Mouse (Mus musculus) thymus, adult 2 months (tissue): ENCODE results near the gene Trit1. TPM values are rescaled to one million over a fixed set of nuclear protein-coding genes. Genes with fewer than 3 reads are reported as not detected.

ENCODE experiments used
- DNase-seq: peaks from one replicate; pipeline ENCODE4 v3.0.0; 2021
- H3K27ac ChIP-seq: fragments of 200-500 bp; 2 replicates; pipeline ENCODE4 v1.5.1; 2012; ENCODE audit warnings: low read length, control low read depth; ENCODE audit not compliant: control insufficient read depth, insufficient read depth
- H3K27me3 ChIP-seq: fragments of 200-500 bp; 2 replicates; pipeline ENCODE4 v1.6.1; 2012; ENCODE audit warnings: mild to moderate bottlenecking, low read length, moderate library complexity, mixed read lengths; ENCODE audit not compliant: control insufficient read depth, insufficient read depth
- H3K36me3 ChIP-seq: fragments of 200-500 bp; 2 replicates; pipeline ENCODE4 v1.6.1; 2012; ENCODE audit warnings: mild to moderate bottlenecking, low read length, moderate library complexity; ENCODE audit not compliant: control insufficient read depth, insufficient read depth
- H3K4me1 ChIP-seq: fragments of 200-500 bp; replicated peaks from 2 replicates; pipeline ENCODE4 v1.6.1; 2012; ENCODE audit warnings: low read length; ENCODE audit not compliant: control insufficient read depth, insufficient read depth
- H3K4me3 ChIP-seq: fragments of 200-500 bp; 2 replicates; pipeline ENCODE4 v1.5.1; 2012; ENCODE audit warnings: mild to moderate bottlenecking, low read length, control low read depth, moderate library complexity; ENCODE audit not compliant: control insufficient read depth, insufficient read depth
- CTCF ChIP-seq: fragments of 200-500 bp; IDR thresholded peaks from 2 replicates; pipeline ENCODE4 v1.5.1; 2012; ENCODE audit warnings: mild to moderate bottlenecking, control low read depth, low read length, moderate library complexity, borderline replicate concordance; ENCODE audit not compliant: control insufficient read depth, poor library complexity, insufficient read depth; ENCODE audit errors: extremely low read depth
- POLR2A ChIP-seq: fragments of 200-500 bp; IDR thresholded peaks from 2 replicates; pipeline ENCODE4 v1.6.1; 2012; ENCODE audit warnings: mild to moderate bottlenecking, low read length, control low read depth, moderate library complexity; ENCODE audit not compliant: control insufficient read depth, poor library complexity, insufficient read depth; ENCODE audit errors: extremely low read depth
- WGBS: fragments of 180-500 bp; shearing (Covaris S2); methylation state at CpG from one replicate; pipeline ENCODE4 v1.1.7; 2018; 5-methylcytosine and 5-hydroxymethylcytosine counted together
- polyA plus RNA-seq: library from polyadenylated mRNA; depleted of rRNA; stranded (reverse); fragments of >200 nt; gene quantifications from 2 replicates; pipeline ENCODE4 v1.2.3, GENCODE M21; 2012

The Trit1 gene
- polyA plus RNA-seq, 1 experiment, result 8.3 TPM

DNA sequence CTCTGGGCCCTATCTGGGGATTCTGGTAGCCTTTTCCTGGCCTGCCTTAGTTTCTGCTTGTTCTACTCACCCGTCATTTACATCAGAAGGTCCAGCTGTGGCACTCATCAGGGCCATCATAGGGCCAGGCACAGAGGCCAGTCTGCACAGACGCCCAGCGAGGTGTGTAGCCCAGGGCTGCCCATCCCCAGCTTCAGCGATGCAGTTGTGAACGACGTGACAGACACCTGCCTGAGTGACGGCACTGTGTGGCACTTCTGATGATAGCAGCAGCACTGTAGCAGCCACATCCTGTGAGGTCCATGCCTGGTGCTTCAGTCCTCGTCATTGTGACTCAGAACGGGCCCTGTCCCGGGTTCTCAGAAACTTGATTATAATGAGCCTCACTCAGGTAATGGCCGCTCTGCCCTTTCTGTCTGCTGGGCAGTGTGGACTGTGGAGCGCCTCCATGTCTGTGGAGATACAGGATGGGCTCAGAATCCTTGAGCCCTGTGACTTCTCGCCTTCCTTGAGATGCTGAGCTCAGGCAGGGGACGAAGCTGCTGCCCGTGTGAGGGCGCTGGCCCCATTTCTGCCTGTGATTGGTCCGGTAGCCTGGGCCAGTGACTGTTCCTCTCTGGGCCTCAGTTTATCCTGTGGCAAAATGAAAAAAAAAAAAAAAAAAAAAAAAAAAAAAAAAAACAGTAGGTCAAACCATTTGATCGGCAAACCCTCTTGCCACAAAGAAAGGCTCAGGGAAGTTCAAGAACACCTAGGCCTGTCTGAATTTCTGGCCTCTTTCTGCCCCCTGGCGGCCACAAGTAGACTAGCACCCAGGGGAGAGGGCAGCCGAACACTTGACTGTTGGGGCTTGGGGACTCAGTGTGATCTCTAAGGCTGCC, 66.1 kb downstream of the Trit1 start:
- WGBS, result 82% methylated on average over 20 of the region's 20 CpGs
- Histone ChIP-seq H3K4me3 (no peak overlapping the region), H3K4me1 (no peaks in the 10 kb centered on the region), H3K36me3 (no peaks in the 10 kb centered on the region), H3K27ac (no peak overlapping the region), H3K27me3 (no peaks in the 10 kb centered on the region)
- TF ChIP-seq CTCF (peak; percentile 84; the same call in 1 of the 2 replicates), POLR2A (no peak)
- peak; percentile 63 for DNase-seq

DNA sequence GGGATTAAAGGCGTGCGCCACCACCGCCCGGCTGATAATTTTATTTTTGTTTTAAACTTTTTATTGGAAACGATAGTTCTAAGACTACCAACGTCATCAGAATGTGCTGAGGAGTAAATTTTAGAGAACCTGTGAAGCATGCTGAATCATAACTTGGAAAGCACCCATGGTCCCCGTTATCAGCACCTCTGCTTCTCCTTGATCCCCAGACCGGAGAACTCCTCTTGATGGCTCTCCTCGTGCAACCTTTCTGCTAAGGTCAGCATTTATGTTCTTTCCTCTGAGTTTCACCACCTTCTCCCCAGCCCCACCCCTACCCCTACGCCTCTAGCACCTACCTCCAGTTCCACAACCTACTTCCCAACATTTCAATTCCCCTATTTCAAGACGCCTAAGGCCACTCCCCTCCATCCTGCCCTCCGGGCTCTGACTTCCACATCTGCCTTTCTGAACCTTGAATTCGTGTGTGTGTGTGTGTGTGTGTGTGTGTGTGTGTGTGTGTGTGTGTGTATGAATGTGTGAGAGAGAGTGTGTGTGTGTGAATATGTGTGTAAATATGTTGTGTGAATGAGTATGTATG, 67.0 kb downstream of the Trit1 start:
- Histone ChIP-seq H3K4me3 (no peak overlapping the region), H3K4me1 (no peaks in the 10 kb centered on the region), H3K27ac (no peak overlapping the region), H3K36me3 (no peaks in the 10 kb centered on the region), H3K27me3 (no peaks in the 10 kb centered on the region)
- no peak for DNase-seq
- TF ChIP-seq POLR2A (no peak), CTCF (no peak)
- 60% methylated on average over 13 of the region's 13 CpGs for WGBS

DNA sequence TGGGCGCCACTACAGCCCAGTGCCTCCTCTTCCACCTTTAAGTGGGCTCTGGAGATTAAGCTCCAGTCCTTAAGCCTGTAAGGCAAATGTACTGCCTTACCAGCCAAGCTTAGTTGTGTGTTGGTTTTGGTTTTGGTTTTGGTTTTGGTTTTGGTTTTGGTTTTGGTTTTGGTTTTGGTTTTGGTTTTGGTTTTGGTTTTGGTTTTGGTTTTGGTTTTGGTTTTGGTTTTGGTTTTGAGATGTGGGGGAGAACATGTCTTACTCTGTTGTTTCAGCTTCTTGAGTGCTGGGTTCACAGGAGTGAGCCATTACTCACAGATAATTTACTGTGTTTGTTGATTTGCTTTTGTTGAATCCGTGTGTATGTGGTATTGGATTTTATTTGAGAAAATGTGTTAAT, 68.9 kb downstream of the Trit1 start:
- TF ChIP-seq CTCF (no peak), POLR2A (no peak)
- WGBS, result 94% methylated on average over 2 of the region's 2 CpGs
- H3K36me3 ChIP-seq, result no peaks in the 10 kb centered on the region
- H3K4me1 ChIP-seq, result no peaks in the 10 kb centered on the region
- H3K27me3 ChIP-seq, result no peaks in the 10 kb centered on the region
- H3K27ac ChIP-seq, result no peak overlapping the region
- no peak for DNase-seq
- H3K4me3 ChIP-seq, result no peak overlapping the region

DNA sequence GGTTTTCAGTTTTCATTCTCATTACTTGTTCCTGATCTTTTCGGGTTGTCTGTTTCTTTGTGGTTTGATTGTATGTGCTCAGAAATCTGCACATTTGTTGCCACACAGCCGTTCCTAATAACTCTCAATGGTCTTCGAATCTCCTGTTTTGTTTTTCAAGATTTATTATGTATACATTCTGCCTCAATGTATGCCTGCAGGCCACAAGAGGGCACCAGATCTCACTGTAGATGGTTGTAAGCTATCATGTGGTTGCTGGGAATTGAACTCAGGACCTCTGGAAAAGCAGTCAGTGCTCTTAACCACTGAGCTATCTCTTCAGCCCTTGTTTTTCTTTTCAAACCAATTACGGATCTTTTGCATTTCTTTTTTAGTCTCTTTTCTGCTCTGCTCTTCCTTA, 70.0 kb downstream of the Trit1 start:
- no peaks in the 10 kb centered on the region for H3K27me3 ChIP-seq
- no peak for DNase-seq
- H3K27ac ChIP-seq, result no peak overlapping the region
- no peaks in the 10 kb centered on the region for H3K36me3 ChIP-seq
- 92% methylated on average over 4 of the region's 4 CpGs for WGBS
- no peaks in the 10 kb centered on the region for H3K4me1 ChIP-seq
- no peak overlapping the region for H3K4me3 ChIP-seq
- TF ChIP-seq CTCF (no peak), POLR2A (no peak)

DNA sequence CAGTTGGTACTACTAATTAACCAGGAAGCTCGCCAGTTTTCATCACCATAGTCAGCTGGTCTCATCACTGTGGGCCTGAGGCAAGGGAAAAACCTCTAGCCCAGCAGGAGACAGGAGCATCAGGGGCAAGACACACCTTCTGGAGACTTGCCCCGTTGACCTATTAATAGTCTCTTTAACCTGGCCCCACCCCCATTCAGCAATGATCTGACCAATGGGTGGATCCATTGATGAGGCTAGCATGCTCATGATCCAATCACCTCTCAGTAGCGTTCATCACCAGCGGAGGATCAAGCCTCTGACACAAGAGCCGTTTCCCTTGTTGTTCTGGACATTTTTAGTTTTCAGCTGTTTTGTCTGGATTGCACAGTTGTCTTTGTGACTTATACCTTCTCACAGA, 76.2 kb downstream of the Trit1 start:
- H3K36me3 ChIP-seq, result no peaks in the 10 kb centered on the region
- H3K27ac ChIP-seq, result no peak overlapping the region
- WGBS, result 85% methylated on average over 5 of the region's 5 CpGs
- no peak for DNase-seq
- TF ChIP-seq CTCF, result no peak
- no peak for TF ChIP-seq POLR2A
- no peaks in the 10 kb centered on the region for H3K27me3 ChIP-seq
- no peaks in the 10 kb centered on the region for H3K4me1 ChIP-seq
- H3K4me3 ChIP-seq, result no peak overlapping the region

DNA sequence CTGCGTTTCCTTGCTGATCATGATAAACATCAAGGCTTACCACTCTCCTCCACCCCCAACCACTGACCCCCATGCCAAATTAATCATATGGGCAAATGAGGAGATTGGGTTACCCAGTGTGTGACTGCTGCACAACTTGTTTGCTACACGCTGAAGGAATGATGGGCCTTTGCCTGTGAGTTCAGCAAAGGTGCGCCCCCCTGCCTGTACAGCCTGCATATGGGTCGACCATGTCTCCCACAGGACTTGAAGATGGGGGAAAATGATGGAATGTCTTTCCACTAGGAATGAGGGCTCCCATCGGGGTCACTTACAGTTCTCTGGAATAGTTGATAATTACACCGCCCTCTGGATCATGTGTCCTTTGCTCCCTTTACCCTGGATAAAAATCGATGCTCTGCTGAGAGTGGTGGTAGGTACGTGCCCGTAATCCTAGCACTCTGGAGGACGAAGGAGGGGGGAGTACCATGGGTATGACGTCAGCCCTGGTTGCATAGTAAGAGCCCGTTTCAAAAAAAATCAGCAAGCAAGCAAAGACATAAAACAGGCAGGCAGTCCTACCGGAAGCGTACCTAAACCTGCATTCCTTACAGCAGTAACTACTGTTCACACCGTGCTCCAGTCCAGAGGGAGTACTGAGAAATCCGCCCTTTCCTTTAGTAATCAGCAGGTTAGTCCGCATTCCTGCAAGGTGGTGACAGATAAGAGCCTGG, 76.8 kb downstream of the Trit1 start:
- no peak overlapping the region for H3K27ac ChIP-seq
- no peaks in the 10 kb centered on the region for H3K27me3 ChIP-seq
- no peak overlapping the region for H3K4me3 ChIP-seq

More for the DNA sequence above, 76.8 kb downstream of the Trit1 start:
- no peak for DNase-seq
- Histone ChIP-seq H3K36me3 (no peaks in the 10 kb centered on the region), H3K4me1 (no peaks in the 10 kb centered on the region)
- TF ChIP-seq POLR2A (no peak), CTCF (no peak)
- WGBS, result 67% methylated on average over 17 of the region's 17 CpGs
